Mouse (Mus musculus) megakaryocyte, embryonic 14.5 days (primary cell): ENCODE data around the gene Spc25. TPM values are rescaled to one million over a fixed set of nuclear protein-coding genes. Genes with fewer than 3 reads are reported as not detected.

Experiments
- H3K27me3 ChIP-seq: replicated peaks from 2 replicates; pipeline ENCODE3; 2012; ENCODE audit warnings: inconsistent platforms
- H3K36me3 ChIP-seq: replicated peaks from 2 replicates; pipeline ENCODE3; 2012; ENCODE audit warnings: low read length, inconsistent platforms, mixed read lengths
- H3K4me1 ChIP-seq: 2 replicates; pipeline ENCODE4 v1.6.1; 2012; ENCODE audit warnings: inconsistent platforms
- H3K4me3 ChIP-seq: replicated peaks from 2 replicates; pipeline ENCODE3; 2012; ENCODE audit warnings: moderate library complexity, mild to moderate bottlenecking, inconsistent platforms
- H3K9me3 ChIP-seq: 2 replicates; pipeline ENCODE4 v1.6.1; 2012; ENCODE audit warnings: inconsistent platforms
- FLI1 ChIP-seq: IDR thresholded peaks from 2 replicates; pipeline ENCODE4 v1.6.1; 2012; ENCODE audit warnings: low read length, inconsistent platforms, mixed read lengths
- GATA1 ChIP-seq: IDR thresholded peaks from 3 replicates; pipeline ENCODE4 v1.6.1; 2012; ENCODE audit warnings: mixed read lengths, low read length, inconsistent platforms, borderline replicate concordance
- polyA plus RNA-seq: library from polyadenylated mRNA; stranded (reverse); fragments of >175 nt; gene quantifications from 2 replicates; pipeline ENCODE4 v1.2.3, GENCODE M21; 2012; ENCODE audit warnings: low replicate concordance; ENCODE audit not compliant: insufficient read depth

Spc25 gene
- polyA plus RNA-seq, 1 experiment, result 7.5 TPM

DNA sequence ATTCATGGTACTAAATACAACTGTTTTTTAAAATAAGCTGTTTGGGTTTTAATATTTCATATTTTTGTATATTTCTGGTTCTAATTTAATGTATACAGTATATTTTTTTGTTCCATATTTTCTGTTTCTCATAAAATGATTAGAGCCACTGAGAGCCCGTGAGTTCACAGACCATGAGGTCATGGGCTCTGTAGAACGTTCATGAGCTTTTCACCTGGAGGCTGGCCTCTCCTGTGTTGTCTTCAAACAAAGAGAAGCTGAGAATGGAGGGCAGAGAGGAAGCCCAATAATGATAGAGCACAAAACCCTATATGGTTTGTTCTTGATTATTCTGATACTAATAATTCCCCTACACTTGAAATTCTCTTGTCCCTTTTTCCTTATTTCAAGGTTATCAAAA is 18.7 kb upstream of the Spc25 start:
- peaks cover 2% of the 10 kb centered on the region for H3K27me3 ChIP-seq
- H3K4me1 ChIP-seq, result no peaks in the 10 kb centered on the region
- H3K9me3 ChIP-seq, result no peaks in the 10 kb centered on the region
- H3K36me3 ChIP-seq, result no peaks in the 10 kb centered on the region
- no peak for TF ChIP-seq GATA1
- H3K4me3 ChIP-seq, result no peak overlapping the region

DNA sequence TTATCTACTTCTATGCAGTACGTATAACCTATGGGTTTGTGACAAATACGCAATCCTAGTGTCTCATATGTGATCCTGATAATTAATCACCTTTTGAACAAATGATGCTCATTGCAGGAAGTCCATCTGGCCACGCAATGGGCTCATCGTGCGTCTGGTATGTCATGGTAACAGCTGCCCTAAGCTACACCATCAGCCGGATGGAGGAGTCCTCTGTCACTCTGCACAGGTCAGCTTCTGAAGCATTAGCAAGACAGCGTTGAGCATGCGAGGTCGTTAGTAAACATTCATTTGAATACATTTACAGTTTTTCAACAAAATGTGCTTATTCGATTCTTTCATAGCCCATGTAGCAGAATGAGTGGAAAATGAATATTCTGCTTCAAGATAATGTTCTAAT is 16.8 kb upstream of the Spc25 start:
- Histone ChIP-seq H3K9me3 (no peaks in the 10 kb centered on the region), H3K27me3 (peaks cover 6% of the 10 kb centered on the region), H3K4me3 (no peak overlapping the region), H3K36me3 (no peaks in the 10 kb centered on the region), H3K4me1 (no peaks in the 10 kb centered on the region)
- TF ChIP-seq FLI1, result no peak
- TF ChIP-seq GATA1, result no peak

DNA sequence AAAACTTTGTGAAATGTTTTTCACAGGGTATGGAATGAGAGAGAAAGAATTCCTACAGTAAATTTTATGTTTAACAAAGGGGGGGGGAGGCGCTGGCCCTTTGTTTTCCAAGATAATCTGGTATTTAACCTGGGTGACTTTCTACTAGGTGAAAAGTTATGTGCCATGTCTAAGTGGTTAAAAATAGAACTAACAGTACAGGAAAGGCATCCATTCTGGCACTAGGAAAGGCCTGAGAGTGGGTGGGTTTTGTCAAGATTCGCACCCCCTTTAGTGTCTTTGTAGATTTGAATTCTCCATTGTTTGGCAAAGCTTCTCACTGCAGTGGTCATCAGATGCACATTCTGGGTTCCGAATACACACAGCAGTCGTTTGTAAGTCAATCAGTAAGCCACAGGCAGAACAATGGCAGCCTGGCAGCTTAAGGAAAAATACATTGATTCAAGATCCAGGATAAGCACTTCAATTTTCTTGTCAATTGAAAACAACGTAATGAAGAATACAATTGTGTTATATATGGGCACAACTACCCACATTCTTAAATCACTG is 15.9 kb upstream of the Spc25 start:
- H3K27me3 ChIP-seq, result peaks cover 8% of the 10 kb centered on the region
- no peaks in the 10 kb centered on the region for H3K4me1 ChIP-seq
- TF ChIP-seq FLI1 (no peak), GATA1 (no peak)
- H3K36me3 ChIP-seq, result no peaks in the 10 kb centered on the region
- H3K9me3 ChIP-seq, result no peaks in the 10 kb centered on the region
- H3K4me3 ChIP-seq, result no peak overlapping the region

DNA sequence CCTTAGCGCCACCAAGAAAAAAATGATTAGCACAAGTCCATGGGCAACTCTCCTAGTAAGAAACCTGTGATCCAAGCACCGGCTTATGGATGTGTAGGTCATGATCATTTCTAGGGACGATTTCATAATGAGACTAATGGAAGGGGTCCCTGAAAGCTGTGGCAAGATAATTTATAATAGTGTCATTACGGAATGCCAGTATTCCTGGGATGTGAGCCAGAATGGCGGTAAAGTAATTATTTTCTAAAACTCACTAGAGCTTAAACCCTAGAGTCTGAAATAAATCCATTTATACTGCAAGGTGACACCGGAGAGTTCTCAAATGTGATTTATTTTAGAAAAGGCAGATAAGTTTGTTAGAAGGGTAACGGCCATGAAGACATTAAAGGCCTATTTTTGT is 9.2 kb upstream of the Spc25 start:
- no peak overlapping the region for H3K4me3 ChIP-seq

DNA sequence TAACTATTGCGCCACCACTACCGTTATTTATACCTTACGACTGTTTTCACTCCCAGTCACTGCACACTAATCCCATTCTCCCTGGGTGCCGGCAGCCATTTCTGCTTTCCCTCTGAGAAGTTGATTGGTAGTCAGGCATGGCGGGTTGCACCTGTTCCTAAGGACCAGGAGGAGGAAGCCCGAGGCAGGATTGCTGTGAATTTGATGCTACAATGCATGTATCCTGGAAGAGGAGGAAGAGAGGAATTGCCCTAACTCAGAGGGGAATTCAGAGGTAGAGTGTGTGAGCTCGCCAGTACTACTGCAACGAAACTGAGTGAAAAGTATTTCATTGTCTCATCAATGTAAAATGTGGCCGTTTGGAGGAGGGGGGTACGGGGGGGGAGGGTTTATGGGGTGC is 6.7 kb upstream of the Spc25 start:
- no peak for TF ChIP-seq GATA1
- Histone ChIP-seq H3K36me3 (no peaks in the 10 kb centered on the region), H3K4me3 (no peak overlapping the region), H3K9me3 (no peaks in the 10 kb centered on the region), H3K4me1 (no peaks in the 10 kb centered on the region), H3K27me3 (peaks cover 4% of the 10 kb centered on the region)

More for the DNA sequence above, 9.2 kb upstream of the Spc25 start:
- Histone ChIP-seq H3K9me3 (no peaks in the 10 kb centered on the region), H3K27me3 (peaks cover 9% of the 10 kb centered on the region), H3K36me3 (no peaks in the 10 kb centered on the region), H3K4me1 (no peaks in the 10 kb centered on the region)
- TF ChIP-seq GATA1 (no peak), FLI1 (no peak)

DNA sequence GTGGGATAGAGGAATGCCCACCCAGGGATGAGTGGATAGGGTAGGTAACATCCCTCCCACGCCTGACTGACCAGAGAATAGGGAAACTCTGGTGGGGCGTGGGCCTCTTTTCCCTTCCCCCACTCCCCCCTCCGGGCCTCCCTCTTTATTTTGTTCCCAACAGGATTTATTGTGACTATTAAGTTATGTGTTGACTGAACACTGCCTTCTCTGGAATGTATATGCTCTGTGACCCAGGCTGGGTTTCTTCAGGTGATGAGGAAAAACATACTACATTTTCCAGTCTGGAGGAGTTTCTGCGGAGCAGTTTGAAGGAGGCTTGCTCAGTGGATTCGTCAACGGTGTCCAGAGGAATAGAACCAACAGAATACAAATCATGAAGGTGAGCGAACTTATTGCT is 4.8 kb upstream of the Spc25 start, which contains the start of gene G6pc2:
Gene G6pc2, plus strand, starts transcription at position 301 of the 400 bp plus-strand sequence.
- Histone ChIP-seq H3K9me3 (no peaks in the 10 kb centered on the region), H3K4me3 (no peak within 1 kb of the TSS), H3K4me1 (peaks cover 3% of the 10 kb centered on the region; the same call in 1 of the 2 replicates), H3K36me3 (no peaks in the 10 kb centered on the region), H3K27me3 (peaks cover 3% of the 10 kb centered on the region)
- TF ChIP-seq GATA1 (no peak), FLI1 (no peak)

DNA sequence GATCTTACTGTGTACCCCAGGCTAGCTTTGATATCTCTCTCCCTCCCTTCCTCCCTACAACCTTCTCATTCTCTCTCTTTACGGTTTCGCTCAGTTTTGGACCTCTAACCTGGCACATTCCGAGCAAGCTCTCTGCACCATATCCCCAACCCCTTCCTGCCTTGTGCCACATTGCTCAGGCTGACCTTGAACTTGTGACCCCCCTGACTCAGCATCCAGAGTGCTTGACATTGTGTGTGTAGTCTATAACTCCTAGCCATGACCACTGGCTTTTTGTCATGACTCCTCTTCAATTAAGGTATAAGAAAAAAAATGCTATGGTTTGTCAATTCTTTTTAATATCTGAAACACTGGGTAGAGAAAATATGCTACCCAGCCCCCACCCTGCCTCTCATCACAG is 3.7 kb upstream of the Spc25 start:
- Histone ChIP-seq H3K36me3 (no peaks in the 10 kb centered on the region), H3K27me3 (peaks cover 3% of the 10 kb centered on the region), H3K4me3 (no peak overlapping the region), H3K4me1 (peaks cover 12% of the 10 kb centered on the region), H3K9me3 (no peaks in the 10 kb centered on the region)
- no peak for TF ChIP-seq FLI1
- no peak for TF ChIP-seq GATA1

DNA sequence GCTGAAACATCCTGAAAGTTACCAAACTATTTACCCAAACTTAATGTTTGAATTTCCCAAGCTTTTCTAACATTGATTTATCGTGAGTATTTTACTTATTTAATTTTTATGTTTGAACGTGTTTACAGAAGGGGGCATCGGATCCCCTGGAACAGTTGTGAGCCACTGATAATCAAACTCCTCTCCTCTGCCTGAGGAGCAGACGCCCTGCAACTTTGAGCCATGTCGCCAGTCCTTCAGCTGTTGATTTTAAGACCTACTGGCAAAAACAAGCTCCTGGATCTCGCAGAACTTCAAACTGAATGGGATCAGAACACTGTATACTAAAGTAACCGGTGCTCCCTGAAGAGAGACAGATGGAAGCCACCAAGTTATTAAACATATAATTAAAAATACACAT is 529 bp upstream of the Spc25 start:
- H3K4me3 ChIP-seq, result peak overlapping the region; percentile 98
- peaks cover 19% of the 10 kb centered on the region for H3K4me1 ChIP-seq
- no peaks in the 10 kb centered on the region for H3K9me3 ChIP-seq
- H3K36me3 ChIP-seq, result peaks cover 14% of the 10 kb centered on the region
- TF ChIP-seq FLI1 (no peak), GATA1 (no peak)
- H3K27me3 ChIP-seq, result no peaks in the 10 kb centered on the region

DNA sequence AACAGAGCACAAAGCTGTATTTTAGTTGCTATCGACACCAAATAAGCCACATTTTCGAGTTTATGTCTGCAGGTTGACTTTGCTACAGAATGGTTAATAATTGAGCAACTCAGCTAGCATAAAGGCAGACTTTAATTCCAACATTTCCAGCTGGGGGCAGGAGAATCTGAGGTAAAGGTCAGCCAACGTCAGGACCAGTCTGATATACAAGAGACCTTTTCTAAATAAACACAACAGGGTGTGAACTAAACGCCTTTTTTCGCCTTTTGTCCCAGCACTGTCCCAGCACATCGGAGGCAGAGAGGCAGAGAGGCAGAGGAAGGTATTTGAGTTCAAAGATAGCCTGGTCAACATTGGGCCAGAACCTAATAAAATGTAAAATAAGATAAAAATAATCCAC is 809 bp downstream of the Spc25 start:
- Histone ChIP-seq H3K4me3 (peak overlapping the region; percentile 98), H3K36me3 (peaks cover 25% of the 10 kb centered on the region), H3K4me1 (peaks cover 19% of the 10 kb centered on the region), H3K9me3 (no peaks in the 10 kb centered on the region), H3K27me3 (no peaks in the 10 kb centered on the region)
- TF ChIP-seq FLI1, result no peak
- no peak for TF ChIP-seq GATA1

DNA sequence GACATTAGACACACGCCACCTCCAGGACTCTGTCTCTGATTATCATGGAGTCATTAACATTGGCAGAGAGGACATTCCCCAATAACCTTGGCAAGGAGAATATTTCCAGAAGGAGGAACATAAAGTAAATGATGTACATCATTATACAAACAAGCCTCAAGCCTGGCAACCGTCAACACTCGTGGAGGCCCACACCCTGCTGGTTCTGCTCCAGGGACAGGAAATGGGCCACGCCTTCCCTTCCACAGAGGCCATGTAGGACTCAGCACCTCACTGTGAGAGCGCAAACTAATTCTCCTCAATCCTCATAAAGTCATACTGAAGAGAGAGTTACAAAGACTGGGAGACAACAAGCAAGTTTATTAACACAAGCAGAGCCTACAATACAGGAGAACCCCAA is 12.4 kb downstream of the Spc25 start:
- Histone ChIP-seq H3K27me3 (no peaks in the 10 kb centered on the region), H3K4me1 (peaks cover 14% of the 10 kb centered on the region), H3K4me3 (no peak overlapping the region), H3K9me3 (no peaks in the 10 kb centered on the region), H3K36me3 (peaks cover 75% of the 10 kb centered on the region)
- no peak for TF ChIP-seq FLI1
- TF ChIP-seq GATA1, result no peak

DNA sequence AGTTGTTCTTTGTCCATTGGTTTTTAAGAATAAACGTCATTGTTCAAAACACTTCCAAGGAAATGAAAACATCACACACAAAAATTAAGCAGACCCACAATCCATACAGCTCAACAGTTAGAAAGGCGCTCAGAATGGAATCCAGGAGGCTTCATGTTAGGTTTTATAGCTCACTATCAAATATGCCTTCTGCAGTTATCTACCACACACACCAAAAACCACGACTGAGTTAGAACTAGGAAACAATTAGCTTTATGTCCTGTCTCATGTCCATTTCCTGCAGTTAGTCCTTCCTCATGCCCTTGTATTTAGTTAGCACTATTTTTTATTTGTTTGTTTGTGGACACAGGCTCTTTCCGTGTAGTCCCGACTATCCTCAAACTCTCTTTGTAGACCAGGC is 14.9 kb downstream of the Spc25 start:
- H3K4me3 ChIP-seq, result no peak overlapping the region
- H3K9me3 ChIP-seq, result no peaks in the 10 kb centered on the region
- H3K36me3 ChIP-seq, result peaks cover 72% of the 10 kb centered on the region
- H3K27me3 ChIP-seq, result no peaks in the 10 kb centered on the region
- H3K4me1 ChIP-seq, result peaks cover 14% of the 10 kb centered on the region
- TF ChIP-seq FLI1, result no peak
- TF ChIP-seq GATA1, result no peak

DNA sequence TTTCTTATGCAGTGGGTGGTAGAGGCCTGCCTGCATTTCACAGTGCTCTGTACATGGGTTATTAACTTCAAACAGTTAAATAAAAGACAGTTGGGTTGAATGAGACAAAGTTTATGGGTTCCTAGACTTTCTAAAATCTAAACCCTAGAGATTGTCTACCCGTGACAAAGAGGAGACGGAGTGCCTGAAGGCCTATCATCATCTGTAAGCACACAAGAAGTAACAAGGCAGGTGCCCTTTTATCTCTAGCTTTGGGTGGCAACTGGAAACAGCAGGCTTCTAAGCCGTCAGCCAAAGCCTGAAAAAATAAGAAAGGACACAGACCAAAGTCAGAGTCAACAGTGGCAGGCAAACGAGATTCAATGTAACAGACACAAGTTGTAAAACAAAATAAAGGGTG is 16.8 kb downstream of the Spc25 start:
- Histone ChIP-seq H3K36me3 (peaks cover 59% of the 10 kb centered on the region), H3K4me3 (no peak overlapping the region)
- TF ChIP-seq FLI1, result no peak
- no peak for TF ChIP-seq GATA1

More for the DNA sequence above, 16.8 kb downstream of the Spc25 start:
- Histone ChIP-seq H3K27me3 (no peaks in the 10 kb centered on the region), H3K4me1 (peaks cover 14% of the 10 kb centered on the region), H3K9me3 (no peaks in the 10 kb centered on the region)
